Mouse (Mus musculus) embryonic facial prominence, embryonic 12.5 days (tissue): ENCODE measurements at regions not wholly inside any gene's neighbourhood (a gene's known extent, or its start where the extent isn't known, plus 50 kb on each side); places are given as distances from the start of the nearest gene placed in this dataset.

Source experiments
- ATAC-seq: fragments of 200-750 bp; cut with Nextera tagmentation; 2 replicates; pipeline ENCODE4 v1.8.0; 2017; ENCODE audit not compliant: insufficient number of reproducible peaks, insufficient read depth, low FRiP score, low TSS enrichment
- H3K27ac ChIP-seq: fragments of 300-500 bp; sonication (generic); 2 replicates; pipeline ENCODE4 v1.5.1; 2016; ENCODE audit warnings: mild to moderate bottlenecking
- H3K27me3 ChIP-seq: fragments of 300-500 bp; sonication (generic); 2 replicates; pipeline ENCODE4 v1.6.1; 2016; ENCODE audit warnings: mild to moderate bottlenecking, moderate library complexity
- H3K36me3 ChIP-seq: fragments of 300-500 bp; sonication (generic); 2 replicates; pipeline ENCODE4 v1.6.1; 2016; ENCODE audit warnings: mild to moderate bottlenecking
- H3K4me1 ChIP-seq: fragments of 300-500 bp; sonication (generic); 2 replicates; pipeline ENCODE4 v1.6.1; 2016
- H3K4me2 ChIP-seq: fragments of 300-500 bp; sonication (generic); replicated peaks from 2 replicates; pipeline ENCODE4 v1.6.1; 2016; ENCODE audit warnings: mild to moderate bottlenecking, moderate library complexity
- H3K4me3 ChIP-seq: fragments of 300-500 bp; sonication (generic); 2 replicates; pipeline ENCODE4 v1.5.1; 2016; ENCODE audit warnings: mild to moderate bottlenecking
- H3K9ac ChIP-seq: fragments of 300-500 bp; sonication (generic); 2 replicates; pipeline ENCODE4 v1.6.1; 2016; ENCODE audit warnings: mild to moderate bottlenecking, moderate library complexity
- H3K9me3 ChIP-seq: fragments of 300-500 bp; sonication (generic); 2 replicates; pipeline ENCODE4 v1.6.1; 2016; ENCODE audit warnings: mild to moderate bottlenecking, moderate library complexity
- WGBS: fragments of 180-500 bp; shearing (Covaris S2); methylation state at CpG from one replicate; pipeline ENCODE4 v1.1.7; 2016; 5-methylcytosine and 5-hydroxymethylcytosine counted together

- no peak for ATAC-seq
- 87% methylated on average over 4 of the region's 4 CpGs for WGBS
- no peaks in the 10 kb centered on the region for H3K27me3 ChIP-seq
- no peak overlapping the region for H3K9ac ChIP-seq
- no peaks in the 10 kb centered on the region for H3K4me1 ChIP-seq
- no peaks in the 10 kb centered on the region for H3K36me3 ChIP-seq
- no peak overlapping the region for H3K4me3 ChIP-seq
- no peaks in the 10 kb centered on the region for H3K9me3 ChIP-seq
- no peak overlapping the region for H3K4me2 ChIP-seq
- H3K27ac ChIP-seq: no peak overlapping the region
Observed at GRCm38 (mm10) chr1:143096904-143097303, 543.6 kb upstream of the B3galt2 start.

DNA sequence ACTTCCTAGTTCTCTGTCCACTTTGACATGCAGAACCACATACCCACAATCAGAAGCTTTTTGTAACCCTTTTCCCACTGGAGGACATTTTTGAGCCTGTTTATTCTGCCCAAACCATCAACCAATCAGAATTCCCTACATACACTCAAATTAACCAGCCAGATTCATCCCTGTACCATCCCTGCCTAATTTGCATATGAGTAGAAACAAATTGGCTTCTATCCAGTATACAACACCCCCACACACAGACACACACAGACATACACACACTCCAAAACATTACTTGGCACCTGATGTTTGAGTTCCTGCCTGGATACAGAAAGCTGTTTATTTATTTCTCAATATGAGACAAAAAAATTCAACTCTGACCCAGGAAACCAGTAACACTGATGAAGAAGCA lies 542.2 kb upstream of the B3galt2 start:
- H3K4me3 ChIP-seq: no peak overlapping the region
- no peak overlapping the region for H3K27ac ChIP-seq
- H3K9me3 ChIP-seq: no peaks in the 10 kb centered on the region
- H3K36me3 ChIP-seq: no peaks in the 10 kb centered on the region
- no peak overlapping the region for H3K9ac ChIP-seq
- H3K4me1 ChIP-seq: no peaks in the 10 kb centered on the region
- ATAC-seq: no peak
- H3K27me3 ChIP-seq: no peaks in the 10 kb centered on the region
- H3K4me2 ChIP-seq: no peak overlapping the region

GRCm38 (mm10) chr1:143122185-143122584 lies 518.3 kb upstream of the B3galt2 start:
- H3K4me3 ChIP-seq: no peak overlapping the region
- H3K9ac ChIP-seq: no peak overlapping the region
- no peak for ATAC-seq
- H3K27ac ChIP-seq: no peak overlapping the region
- H3K9me3 ChIP-seq: no peaks in the 10 kb centered on the region
- H3K4me2 ChIP-seq: no peak overlapping the region
- H3K36me3 ChIP-seq: no peaks in the 10 kb centered on the region
- H3K27me3 ChIP-seq: no peaks in the 10 kb centered on the region
- H3K4me1 ChIP-seq: no peaks in the 10 kb centered on the region

GRCm38 (mm10) chr1:143130257-143130656 lies 510.2 kb upstream of the B3galt2 start:
- WGBS: 60% methylated on average over 1 of the region's 1 CpGs
- Histone ChIP-seq H3K4me1 (no peaks in the 10 kb centered on the region), H3K27ac (no peak overlapping the region), H3K4me2 (no peak overlapping the region), H3K9ac (no peak overlapping the region), H3K4me3 (no peak overlapping the region), H3K27me3 (no peaks in the 10 kb centered on the region), H3K9me3 (no peaks in the 10 kb centered on the region), H3K36me3 (no peaks in the 10 kb centered on the region)
- ATAC-seq: no peak

- no peak overlapping the region for H3K4me3 ChIP-seq
- H3K36me3 ChIP-seq: no peaks in the 10 kb centered on the region
- ATAC-seq: no peak
- H3K27me3 ChIP-seq: no peaks in the 10 kb centered on the region
- no peak overlapping the region for H3K4me2 ChIP-seq
- H3K4me1 ChIP-seq: no peaks in the 10 kb centered on the region
- no peak overlapping the region for H3K9ac ChIP-seq
- H3K9me3 ChIP-seq: no peaks in the 10 kb centered on the region
- H3K27ac ChIP-seq: no peak overlapping the region
- WGBS: 94% methylated on average over 2 of the region's 2 CpGs
Observed at GRCm38 (mm10) chr1:143132806-143133205, 507.7 kb upstream of the B3galt2 start.

- Histone ChIP-seq H3K36me3 (no peaks in the 10 kb centered on the region), H3K27ac (no peak overlapping the region), H3K9ac (no peak overlapping the region), H3K4me3 (no peak overlapping the region), H3K27me3 (no peaks in the 10 kb centered on the region), H3K9me3 (no peaks in the 10 kb centered on the region), H3K4me2 (no peak overlapping the region), H3K4me1 (no peaks in the 10 kb centered on the region)
- ATAC-seq: no peak
- WGBS: 62% methylated on average over 4 of the region's 4 CpGs
Observed at GRCm38 (mm10) chr1:143145111-143145984, 495.1 kb upstream of the B3galt2 start.

GRCm38 (mm10) chr1:143171286-143171685 lies 469.2 kb upstream of the B3galt2 start:
- no peak overlapping the region for H3K27ac ChIP-seq
- H3K4me3 ChIP-seq: no peak overlapping the region
- no peaks in the 10 kb centered on the region for H3K27me3 ChIP-seq
- H3K9ac ChIP-seq: no peak overlapping the region
- H3K4me1 ChIP-seq: no peaks in the 10 kb centered on the region
- 88% methylated on average over 9 of the region's 9 CpGs for WGBS
- no peak for ATAC-seq
- no peaks in the 10 kb centered on the region for H3K36me3 ChIP-seq
- H3K9me3 ChIP-seq: no peaks in the 10 kb centered on the region
- H3K4me2 ChIP-seq: no peak overlapping the region

DNA sequence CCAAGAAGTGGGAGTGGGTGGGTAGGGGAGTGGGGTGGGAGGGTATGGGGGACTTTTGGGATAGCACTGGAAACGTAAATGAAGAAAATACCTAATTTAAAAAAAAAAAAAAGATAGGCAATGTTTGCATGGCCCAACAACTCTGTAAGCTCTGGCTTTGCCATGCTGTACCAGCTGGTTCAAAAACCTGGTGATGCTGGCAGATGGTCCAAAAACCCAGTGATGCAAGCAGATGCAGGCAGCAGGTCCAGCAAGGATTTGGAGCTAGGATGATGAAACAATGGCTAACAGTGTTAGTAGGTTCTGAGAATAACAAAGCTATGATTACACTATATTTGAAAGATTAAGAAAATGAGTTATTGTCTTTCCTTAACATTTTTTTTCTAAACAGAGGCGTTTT lies 466.6 kb upstream of the B3galt2 start:
- H3K9ac ChIP-seq: no peak overlapping the region
- H3K27ac ChIP-seq: no peak overlapping the region
- H3K36me3 ChIP-seq: no peaks in the 10 kb centered on the region
- H3K4me1 ChIP-seq: no peaks in the 10 kb centered on the region
- no peak for ATAC-seq
- H3K4me2 ChIP-seq: no peak overlapping the region
- no peaks in the 10 kb centered on the region for H3K9me3 ChIP-seq
- H3K27me3 ChIP-seq: no peaks in the 10 kb centered on the region
- no peak overlapping the region for H3K4me3 ChIP-seq
- WGBS: 89% methylated on average over 2 of the region's 2 CpGs

GRCm38 (mm10) chr1:143192167-143192793 lies 448.2 kb upstream of the B3galt2 start:
- Histone ChIP-seq H3K36me3 (no peaks in the 10 kb centered on the region), H3K4me2 (no peak overlapping the region), H3K27ac (no peak overlapping the region), H3K4me1 (no peaks in the 10 kb centered on the region), H3K9me3 (no peaks in the 10 kb centered on the region), H3K9ac (no peak overlapping the region), H3K4me3 (no peak overlapping the region), H3K27me3 (no peaks in the 10 kb centered on the region)
- 82% methylated on average over 3 of the region's 3 CpGs for WGBS
- ATAC-seq: no peak

- 76% methylated on average over 4 of the region's 4 CpGs for WGBS
- ATAC-seq: no peak
Observed at GRCm38 (mm10) chr1:143200213-143200889, 440.1 kb upstream of the B3galt2 start.

DNA sequence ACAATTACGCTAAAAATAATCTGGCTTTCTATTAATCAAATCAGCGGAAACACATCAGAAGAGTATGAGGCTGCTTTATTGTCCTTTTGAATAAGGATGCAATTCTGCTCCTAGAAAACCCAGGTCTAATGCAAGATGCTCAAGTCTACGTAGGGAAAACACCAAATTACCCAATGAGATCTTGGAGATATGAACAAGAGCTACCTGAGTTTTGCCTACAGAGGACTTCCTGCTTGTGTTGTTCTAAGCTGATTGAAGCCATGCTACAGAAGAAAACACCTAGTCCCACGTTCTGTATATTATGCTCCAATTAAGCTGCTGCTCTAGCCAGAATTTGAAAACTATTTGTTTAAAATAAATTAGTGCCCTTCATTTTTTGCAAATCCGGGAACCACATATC lies 439.5 kb upstream of the B3galt2 start:
- ATAC-seq: no peak
- Histone ChIP-seq H3K9ac (no peak overlapping the region), H3K4me3 (no peak overlapping the region), H3K4me1 (no peaks in the 10 kb centered on the region), H3K27me3 (no peaks in the 10 kb centered on the region), H3K36me3 (no peaks in the 10 kb centered on the region), H3K27ac (no peak overlapping the region), H3K9me3 (no peaks in the 10 kb centered on the region), H3K4me2 (no peak overlapping the region)
- 80% methylated on average over 5 of the region's 5 CpGs for WGBS

More at GRCm38 (mm10) chr1:143200213-143200889, 440.1 kb upstream of the B3galt2 start:
- no peak overlapping the region for H3K4me3 ChIP-seq
- H3K4me2 ChIP-seq: no peak overlapping the region
- no peaks in the 10 kb centered on the region for H3K27me3 ChIP-seq
- no peak overlapping the region for H3K9ac ChIP-seq
- no peaks in the 10 kb centered on the region for H3K9me3 ChIP-seq
- no peaks in the 10 kb centered on the region for H3K36me3 ChIP-seq
- no peaks in the 10 kb centered on the region for H3K4me1 ChIP-seq
- no peak overlapping the region for H3K27ac ChIP-seq

DNA sequence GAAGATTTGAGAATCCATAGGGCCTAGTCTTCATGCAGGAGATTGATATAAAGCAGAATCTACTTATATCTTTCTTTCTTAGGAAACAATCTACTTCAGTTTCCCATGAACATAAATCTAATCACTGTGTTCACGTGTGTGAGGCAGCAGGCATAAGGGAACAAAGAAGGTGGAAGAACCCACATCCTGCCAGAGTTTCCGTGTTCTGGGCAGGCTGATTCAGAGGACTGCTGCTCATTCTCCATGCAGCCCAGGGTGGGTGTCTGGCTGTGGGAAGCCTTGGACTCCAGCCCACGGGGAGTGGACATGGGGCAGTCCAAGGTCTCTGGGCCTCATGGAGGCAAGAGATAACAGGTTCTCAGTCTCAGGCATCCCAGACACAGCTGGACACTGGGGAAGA lies 438.3 kb upstream of the B3galt2 start:
- no peak overlapping the region for H3K4me2 ChIP-seq
- no peaks in the 10 kb centered on the region for H3K36me3 ChIP-seq
- 78% methylated on average over 3 of the region's 3 CpGs for WGBS
- no peak overlapping the region for H3K4me3 ChIP-seq
- H3K9me3 ChIP-seq: no peaks in the 10 kb centered on the region
- H3K4me1 ChIP-seq: no peaks in the 10 kb centered on the region
- no peak for ATAC-seq
- H3K9ac ChIP-seq: no peak overlapping the region
- H3K27me3 ChIP-seq: no peaks in the 10 kb centered on the region
- H3K27ac ChIP-seq: no peak overlapping the region
